Mouse (Mus musculus): ENCODE measurements around the gene Hus1b. TPM values are rescaled to one million over a fixed set of nuclear protein-coding genes. Genes with fewer than 3 reads are reported as not detected.

Hus1b gene
- total and polyA plus RNA-seq, 3 experiments, result 0.08 to 0.19 TPM; not detected in 1

DNA sequence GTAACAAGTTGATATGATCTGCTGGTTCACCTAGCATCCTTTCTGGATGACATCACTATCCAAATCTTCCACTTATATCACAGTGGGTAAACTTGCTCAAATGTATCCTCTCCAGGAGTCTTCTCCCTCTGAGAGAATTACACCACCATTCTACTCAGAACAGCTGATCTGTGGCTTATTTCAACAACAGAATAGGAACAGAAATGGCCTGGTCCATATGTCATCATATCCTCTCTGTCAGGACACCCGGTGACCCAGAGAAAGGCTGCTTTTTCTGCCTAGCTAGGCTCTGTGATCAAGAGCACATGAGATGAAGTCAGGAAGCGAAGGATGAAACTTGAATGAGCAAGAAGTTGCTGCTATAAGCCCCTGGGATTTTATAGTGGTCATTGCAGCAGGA lies 40.1 kb upstream of the Hus1b start:
- no peak overlapping the region for H3K4me3 ChIP-seq (ENCODE audit: control insufficient read depth in 1 of 2, insufficient read depth in 1 of 2, low read depth in 2 of 2, low read length in 2 of 2)
- no peaks in the 10 kb centered on the region for H3K4me1 ChIP-seq (ENCODE audit: control insufficient read depth in 1 of 2, insufficient read depth in 2 of 2, low read length in 2 of 2)
- H3K9ac ChIP-seq (ENCODE audit: control insufficient read depth, low read depth, low read length, poor library complexity, severe bottlenecking), result no peak overlapping the region
- H3K27ac ChIP-seq (ENCODE audit: control insufficient read depth, low read depth, low read length), result no peak overlapping the region
- no peaks in the 10 kb centered on the region for H3K9me3 ChIP-seq (replicated peaks; ENCODE audit: insufficient read depth, low read length)
- no peak for DNase-seq (ENCODE audit: low read depth, low spot score)
- H3K27me3 ChIP-seq (ENCODE audit: control insufficient read depth in 1 of 2, insufficient read depth in 2 of 2, low read length in 2 of 2), result peaks cover 2 to 13% of the 10 kb centered on the region in 2 experiments
- H3K36me3 ChIP-seq (ENCODE audit: control insufficient read depth in 1 of 2, insufficient read depth in 2 of 2, low read length in 2 of 2), result no peaks in the 10 kb centered on the region
- no peaks in the 10 kb centered on the region for H3K79me2 ChIP-seq (ENCODE audit: control insufficient read depth, insufficient read depth, low read length, poor library complexity)
- TF ChIP-seq POLR2AphosphoS5 (IDR thresholded peaks at IDR 0.05; ENCODE audit: borderline replicate concordance, low read depth, low read length) (no peak), GATA1 (IDR thresholded peaks at IDR 0.05; ENCODE audit: low read depth, low read length) (no peak), CHD1 (IDR thresholded peaks at IDR 0.05; ENCODE audit: low read depth, low read length) (no peak), ZNF384 (IDR thresholded peaks at IDR 0.05; ENCODE audit: low read depth, low read length) (no peak), RCOR1 (IDR thresholded peaks at IDR 0.05; ENCODE audit: low read depth, low read length) (no peak), MEF2A (IDR thresholded peaks at IDR 0.05; ENCODE audit: extremely low read depth, insufficient replicate concordance, low read depth, low read length, poor library complexity, severe bottlenecking) (no peak), HCFC1 (IDR thresholded peaks at IDR 0.05; ENCODE audit: low read depth, low read length) (no peak), CHD2 (IDR thresholded peaks at IDR 0.05; ENCODE audit: low read length) (no peak), MAZ (IDR thresholded peaks at IDR 0.05; ENCODE audit: low read depth, low read length) (no peak), MAX (IDR thresholded peaks at IDR 0.05; ENCODE audit: low read length) (no peak), MYB (IDR thresholded peaks at IDR 0.05; ENCODE audit: low read depth, low read length) (no peak), ETS1 (IDR thresholded peaks at IDR 0.05; ENCODE audit: low read depth, low read length) (no peak), JUND (IDR thresholded peaks at IDR 0.05; ENCODE audit: low read depth, low read length) (no peak), E2F4 (IDR thresholded peaks at IDR 0.05; ENCODE audit: borderline replicate concordance, low read depth, low read length) (no peak), POLR2AphosphoS2 (IDR thresholded peaks at IDR 0.05; ENCODE audit: low read length) (no peak), ZKSCAN1 (IDR thresholded peaks at IDR 0.05; ENCODE audit: low read depth, low read length) (no peak)

DNA sequence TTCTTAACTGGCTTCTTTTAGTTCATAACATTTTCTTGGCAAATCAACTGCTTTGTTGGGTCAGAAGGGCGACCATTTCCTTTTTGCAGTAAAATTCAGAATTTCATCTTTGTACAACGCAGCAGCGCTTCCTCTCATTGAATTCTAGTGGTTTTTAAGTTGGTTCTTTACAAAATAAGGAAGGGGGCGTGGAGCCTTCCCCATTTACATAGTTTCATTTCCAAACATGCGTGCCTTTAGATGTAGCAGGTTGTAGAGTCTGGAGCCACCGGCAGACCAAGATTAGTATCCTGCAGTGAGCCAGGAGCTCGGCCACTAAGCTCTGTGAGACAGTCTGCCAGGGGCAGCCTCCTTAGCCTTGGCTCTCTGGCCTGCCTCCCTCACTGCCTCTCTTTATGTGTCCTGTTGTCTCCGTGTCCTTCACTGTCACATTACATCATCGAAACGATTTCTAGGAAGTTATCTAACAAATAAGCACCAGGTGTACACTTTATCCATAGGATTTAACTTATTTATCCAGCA lies 39.4 kb upstream of the Hus1b start:
- Histone ChIP-seq H3K4me3 (ENCODE audit: control insufficient read depth in 1 of 2, insufficient read depth in 1 of 2, low read depth in 2 of 2, low read length in 2 of 2) (no peak overlapping the region), H3K36me3 (ENCODE audit: control insufficient read depth in 1 of 2, insufficient read depth in 2 of 2, low read length in 2 of 2) (no peaks in the 10 kb centered on the region), H3K79me2 (ENCODE audit: control insufficient read depth, insufficient read depth, low read length, poor library complexity) (no peaks in the 10 kb centered on the region), H3K4me1 (ENCODE audit: control insufficient read depth in 1 of 2, insufficient read depth in 2 of 2, low read length in 2 of 2) (no peaks in the 10 kb centered on the region), H3K9me3 (replicated peaks; ENCODE audit: insufficient read depth, low read length) (no peaks in the 10 kb centered on the region), H3K27ac (ENCODE audit: control insufficient read depth, low read depth, low read length) (no peak overlapping the region), H3K27me3 (ENCODE audit: control insufficient read depth in 1 of 2, insufficient read depth in 2 of 2, low read length in 2 of 2) (peaks cover 2 to 13% of the 10 kb centered on the region in 2 experiments), H3K9ac (ENCODE audit: control insufficient read depth, low read depth, low read length, poor library complexity, severe bottlenecking) (no peak overlapping the region)
- no peak for DNase-seq (ENCODE audit: low read depth, low spot score)
- TF ChIP-seq NRF1 (IDR thresholded peaks at IDR 0.05; ENCODE audit: insufficient read depth, low read depth, low read length, poor library complexity, severe bottlenecking), result no peak
- no peak for TF ChIP-seq CHD1 (IDR thresholded peaks at IDR 0.05; ENCODE audit: low read depth, low read length)
- no peak for TF ChIP-seq TBP (IDR thresholded peaks at IDR 0.05; ENCODE audit: low read depth, low read length)
- no peak for TF ChIP-seq POLR2AphosphoS2 (IDR thresholded peaks at IDR 0.05; ENCODE audit: low read length)
- no peak for TF ChIP-seq ZKSCAN1 (IDR thresholded peaks at IDR 0.05; ENCODE audit: low read depth, low read length)
- no peak for TF ChIP-seq MYB (IDR thresholded peaks at IDR 0.05; ENCODE audit: low read depth, low read length)
- TF ChIP-seq HCFC1 (IDR thresholded peaks at IDR 0.05; ENCODE audit: low read depth, low read length), result no peak
- no peak for TF ChIP-seq RAD21 (IDR thresholded peaks at IDR 0.05; ENCODE audit: low read depth, low read length)
- TF ChIP-seq USF2 (IDR thresholded peaks at IDR 0.05; ENCODE audit: borderline replicate concordance in 1 of 2, insufficient read depth in 1 of 2, low read depth in 1 of 2, low read length in 2 of 2), result no peak
- no peak for TF ChIP-seq GATA1 (IDR thresholded peaks at IDR 0.05; ENCODE audit: low read depth, low read length)
- no peak for TF ChIP-seq MAZ (IDR thresholded peaks at IDR 0.05; ENCODE audit: low read depth, low read length)
- no peak for TF ChIP-seq MEF2A (IDR thresholded peaks at IDR 0.05; ENCODE audit: extremely low read depth, insufficient replicate concordance, low read depth, low read length, poor library complexity, severe bottlenecking)

Data from MEL (cell line).